Mouse (Mus musculus): ENCODE results near the gene Cx3cl1.

GRCm38 (mm10) chr8:94735426-94736094 is 36.2 kb upstream of the Cx3cl1 start:
- no peak for TF ChIP-seq GATA1 (IDR thresholded peaks at IDR 0.05; ENCODE audit: borderline replicate concordance, low read length)
- TF ChIP-seq FLI1 (IDR thresholded peaks at IDR 0.05; ENCODE audit: low read length), result no peak
